Mouse (Mus musculus): ENCODE data around the gene Per1.

Per1 gene

DNA sequence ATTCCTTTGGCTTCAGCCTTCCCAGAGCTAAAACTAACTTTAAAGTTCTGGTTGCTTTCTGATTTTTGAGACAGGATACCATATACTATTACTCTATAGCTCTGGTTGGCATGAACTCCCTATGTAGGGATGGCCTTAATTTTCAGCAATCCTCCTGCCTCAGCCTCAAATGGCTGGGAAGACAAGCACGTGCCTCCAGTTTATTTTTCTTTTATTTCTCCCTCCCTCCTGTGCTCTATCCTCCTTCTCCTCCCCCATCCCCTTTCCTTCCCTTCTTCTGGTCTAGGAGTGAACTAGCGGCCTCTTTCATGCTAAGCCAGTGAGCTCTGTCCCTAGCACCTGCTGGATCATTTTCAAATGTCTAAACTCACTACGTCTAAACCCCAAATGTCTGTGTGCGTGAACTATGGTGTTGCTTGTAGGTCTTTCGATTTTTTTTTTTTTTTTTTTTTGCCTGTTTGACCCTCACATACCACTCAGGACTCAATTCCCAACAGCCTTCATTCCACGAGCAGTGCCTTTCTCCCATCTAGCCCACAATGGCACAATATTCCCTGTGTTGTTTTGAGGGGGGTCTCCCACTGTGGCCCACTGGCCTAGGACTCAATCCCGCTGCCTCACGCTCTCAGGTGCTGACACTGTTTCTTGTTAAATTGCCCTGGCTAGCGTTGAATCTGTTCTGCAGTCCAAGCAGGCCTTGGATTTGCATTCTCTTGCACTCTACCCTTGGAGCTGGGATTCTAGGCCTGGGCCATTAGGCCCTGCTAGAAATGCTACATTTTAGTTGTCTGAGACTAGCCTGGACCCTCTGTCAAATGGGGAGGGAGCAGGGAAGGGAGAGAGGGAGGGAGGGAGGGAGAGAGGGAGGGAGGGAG is 30.5 kb upstream of the Per1 start:
- no peak for DNase-seq (ENCODE audit: low spot score)

- no peak for DNase-seq (ENCODE audit: low spot score)
Measured at GRCm38 (mm10) chr11:69065394-69065925, 29.6 kb upstream of the Per1 start.

GRCm38 (mm10) chr11:69066163-69066861 is 28.7 kb upstream of the Per1 start:
- no peak for DNase-seq (ENCODE audit: low spot score)

DNA sequence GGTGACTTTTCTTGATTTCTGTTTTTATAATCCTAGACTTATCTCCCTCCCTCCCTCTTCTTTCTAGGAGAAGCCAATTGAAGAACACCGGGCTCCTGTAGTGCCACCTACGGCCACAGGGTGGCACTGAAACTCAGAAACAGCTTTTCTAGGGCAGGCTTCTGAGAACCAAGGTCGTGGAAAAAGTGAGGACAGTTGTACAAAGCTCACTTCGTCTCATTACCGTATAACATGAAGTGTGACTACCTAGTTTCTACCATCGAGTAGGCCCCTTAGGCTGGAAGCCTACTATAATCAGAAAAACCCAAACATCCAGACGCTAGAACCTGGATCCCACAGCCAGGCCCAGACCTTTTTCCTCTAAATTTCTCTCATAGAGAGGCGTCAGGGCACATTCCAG is 28.1 kb upstream of the Per1 start:
- peak; percentile 92 for DNase-seq (ENCODE audit: low spot score)

- DNase-seq (ENCODE audit: low spot score) = peak; percentile 39
Measured at GRCm38 (mm10) chr11:69067601-69068000, 27.4 kb upstream of the Per1 start.

DNA sequence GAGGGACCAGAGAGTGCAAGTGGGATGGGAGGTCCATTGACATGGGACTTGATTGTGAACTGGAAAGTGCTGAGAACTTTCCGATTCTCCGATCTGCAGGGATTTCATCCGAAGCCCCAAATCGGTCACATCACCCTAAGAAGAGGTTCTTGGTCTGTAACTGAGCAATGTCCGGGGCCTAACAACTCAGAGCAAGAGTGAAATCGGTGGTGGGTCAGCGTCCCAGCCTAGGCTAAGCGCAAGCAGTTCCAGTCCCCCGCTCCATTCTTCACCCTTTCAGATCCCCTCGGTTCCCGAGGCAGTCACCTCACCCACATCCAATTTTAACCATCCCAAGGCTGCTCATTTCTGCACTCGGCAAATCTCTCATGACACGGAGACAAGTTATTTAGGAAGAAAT is 24.9 kb upstream of the Per1 start:
- DNase-seq (ENCODE audit: low spot score) = no peak

- peak; percentile 90 for DNase-seq (ENCODE audit: low spot score)
Measured at GRCm38 (mm10) chr11:69070590-69071222, 24.3 kb upstream of the Per1 start, which contains the start of gene Tmem107. TSS of gene Tmem107 (plus strand) at chr11:69070806.

DNA sequence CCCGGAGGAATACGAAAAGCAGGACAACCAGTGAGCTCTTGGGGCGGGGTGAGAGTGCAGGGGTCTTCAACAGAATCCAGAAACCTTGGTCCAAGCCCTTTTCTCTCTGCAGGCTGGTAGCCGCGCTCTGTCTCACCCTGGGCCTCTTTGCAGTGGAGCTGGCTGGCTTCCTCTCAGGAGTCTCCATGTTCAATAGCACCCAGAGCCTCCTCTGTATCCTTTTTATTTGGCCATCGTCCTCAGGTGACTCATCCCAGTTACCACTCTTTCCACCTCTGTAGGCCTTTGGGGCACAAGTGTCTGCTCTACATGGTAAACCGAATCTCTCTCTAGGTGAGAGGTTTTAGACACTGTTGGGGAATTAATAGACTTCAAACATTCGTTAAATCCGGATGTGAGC is 23.8 kb upstream of the Per1 start:
- DNase-seq (ENCODE audit: low spot score) = no peak

DNA sequence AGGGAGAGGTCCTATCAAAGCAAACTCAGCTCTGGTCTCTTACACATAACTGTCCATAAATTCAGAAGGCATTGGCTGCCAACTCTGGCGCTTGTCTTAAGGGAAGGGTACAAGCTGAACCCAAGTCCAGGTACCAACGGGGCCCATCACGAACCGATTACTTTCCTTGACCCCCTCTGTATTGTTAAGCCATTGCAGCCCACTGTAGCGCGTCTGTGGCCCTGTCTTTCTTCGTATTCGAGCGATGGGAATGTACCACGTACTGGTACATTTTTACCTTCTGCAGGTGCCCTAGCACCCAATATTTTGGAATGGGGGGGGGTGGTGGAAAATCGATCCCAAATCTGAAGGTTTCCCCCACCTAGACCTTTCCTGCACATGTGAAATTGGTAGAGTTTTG is 22.8 kb upstream of the Per1 start:
- DNase-seq (ENCODE audit: low spot score) = no peak

DNA sequence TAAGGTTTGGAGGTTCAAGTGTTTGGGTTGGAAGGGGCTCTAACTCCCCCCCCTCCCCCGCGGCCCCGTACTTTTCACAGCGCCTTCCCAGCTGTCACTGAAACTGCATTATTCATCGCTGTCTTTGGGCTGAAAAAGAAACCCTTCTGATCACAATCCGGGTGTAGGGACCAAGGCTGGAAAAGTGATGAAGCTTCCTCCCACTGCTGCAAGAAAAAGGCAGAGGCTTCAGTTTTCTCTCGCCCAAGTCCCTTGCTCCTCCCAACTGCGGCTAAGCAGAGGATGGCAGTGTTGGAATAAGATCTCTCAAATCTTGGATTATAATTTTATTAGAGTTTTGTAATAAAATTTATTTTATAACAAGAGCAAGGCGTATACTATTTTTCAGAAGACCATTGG is 22.4 kb upstream of the Per1 start:
- DNase-seq (ENCODE audit: low spot score) = no peak

DNA sequence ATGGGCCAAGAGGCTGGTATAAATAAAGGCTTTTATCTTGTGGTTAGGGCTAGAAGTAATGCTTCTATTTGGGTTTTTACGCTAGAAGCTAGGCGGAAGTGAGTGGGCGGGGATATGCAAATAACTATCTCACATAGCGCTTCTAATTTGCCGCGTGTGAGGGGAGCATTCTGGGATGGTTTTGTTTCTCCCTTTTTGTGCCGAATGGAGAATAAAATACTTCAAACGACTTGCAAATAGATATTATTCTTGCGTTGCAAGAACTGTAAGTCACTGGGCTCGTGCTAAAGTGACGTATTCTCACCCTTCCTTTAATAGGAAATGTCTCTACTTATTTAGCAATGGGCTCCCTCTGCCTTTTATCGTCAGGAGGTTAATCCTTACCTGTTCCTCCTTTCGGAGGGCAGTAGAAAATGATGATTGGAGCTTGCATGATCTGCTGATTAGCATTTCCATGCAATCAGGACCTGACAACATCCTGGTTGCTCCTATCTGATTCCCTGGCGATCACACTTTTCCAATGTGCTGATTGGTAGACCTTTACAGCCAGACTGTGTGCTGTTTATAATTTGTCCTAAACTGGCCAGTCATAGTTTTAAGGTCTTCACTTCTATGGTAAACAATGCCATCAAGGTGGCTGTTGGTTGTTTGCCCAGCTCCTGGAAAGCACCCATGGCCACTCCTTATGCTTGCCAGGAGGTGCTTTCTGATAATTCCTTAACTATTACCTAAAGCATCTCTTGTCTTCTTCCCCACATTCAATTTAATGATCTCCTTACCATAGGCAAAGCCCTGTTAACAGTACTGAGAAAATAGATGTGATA is 21.7 kb upstream of the Per1 start:
- peak; percentile 97 for DNase-seq (ENCODE audit: low spot score)

GRCm38 (mm10) chr11:69073951-69074775 is 20.9 kb upstream of the Per1 start:
- DNase-seq (ENCODE audit: low spot score) = peak; percentile 64

- DNase-seq (ENCODE audit: low spot score) = no peak
Measured at GRCm38 (mm10) chr11:69074776-69075069, 20.3 kb upstream of the Per1 start.

DNA sequence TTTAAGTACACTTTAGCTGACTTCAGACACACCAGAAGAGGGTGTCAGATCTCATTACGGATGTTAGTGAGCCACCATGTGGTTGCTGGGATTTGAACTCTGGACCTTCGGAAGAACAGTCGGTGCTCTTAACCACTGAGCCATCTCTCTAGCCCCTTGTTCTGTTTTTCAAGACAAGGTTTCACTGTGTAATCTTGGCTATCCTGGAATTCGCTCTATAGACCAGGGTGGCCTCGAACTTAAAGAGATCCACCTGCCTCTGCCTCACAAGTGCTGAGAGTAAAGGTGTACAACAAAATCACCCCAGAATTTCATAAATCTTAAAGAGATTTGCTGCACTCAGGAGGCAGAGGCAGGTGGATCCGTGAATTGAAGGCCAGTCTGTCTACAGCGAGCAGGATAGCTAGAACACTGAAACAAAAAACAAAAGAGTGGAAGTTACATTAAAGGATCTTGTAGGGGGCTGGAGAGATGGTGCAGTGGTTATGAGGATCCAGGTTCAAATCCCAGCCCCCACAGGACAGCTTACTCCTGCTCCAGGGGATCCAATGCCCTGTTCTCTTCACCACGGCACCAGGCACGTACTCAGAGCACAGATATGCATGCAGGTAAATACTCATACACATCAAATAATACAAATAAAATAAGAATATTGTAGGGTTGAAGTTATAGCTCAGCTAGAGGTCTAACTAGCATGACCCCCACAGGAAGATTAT is 19.1 kb upstream of the Per1 start:
- no peak for DNase-seq (ENCODE audit: low spot score)

DNA sequence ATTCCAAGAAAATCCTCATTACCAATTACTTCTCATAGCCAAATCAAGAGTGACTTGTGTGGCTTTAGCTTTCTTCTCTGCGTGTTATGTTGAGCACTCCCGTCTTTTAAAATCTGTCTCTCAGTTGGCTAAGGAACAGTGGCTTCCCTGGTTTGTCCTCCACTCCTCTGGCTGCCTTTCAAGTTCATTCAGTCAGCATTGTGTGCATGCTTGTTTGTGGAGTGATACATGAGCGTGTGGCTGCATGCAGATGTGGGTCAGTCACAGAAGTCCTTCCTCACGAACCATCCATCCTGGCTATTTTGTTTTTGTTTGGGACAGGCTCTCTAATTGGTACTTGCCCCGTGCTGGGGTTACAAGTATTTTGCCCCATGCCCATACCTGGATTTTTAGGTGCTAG is 18.4 kb upstream of the Per1 start:
- no peak for DNase-seq (ENCODE audit: low spot score)

DNA sequence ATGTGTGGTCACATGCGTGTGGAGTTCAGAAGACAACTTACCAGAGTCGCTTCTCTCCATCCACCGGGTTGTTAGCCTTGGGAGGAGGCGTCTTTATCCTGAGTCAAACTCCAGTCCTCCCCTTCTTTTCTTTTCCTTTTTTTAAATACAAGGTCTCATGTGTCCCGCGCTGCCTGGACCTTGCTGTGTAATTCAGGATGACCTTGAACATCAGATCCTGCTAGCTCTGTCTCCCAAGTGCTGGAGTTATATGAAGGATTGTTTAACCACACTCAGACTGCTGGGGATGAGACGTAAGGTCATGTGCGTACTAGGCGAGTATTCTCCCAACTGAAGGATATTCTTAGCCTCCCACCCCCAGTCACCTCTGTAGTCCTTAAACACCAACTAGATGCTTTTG is 17.7 kb upstream of the Per1 start:
- DNase-seq (ENCODE audit: low spot score) = no peak

DNA sequence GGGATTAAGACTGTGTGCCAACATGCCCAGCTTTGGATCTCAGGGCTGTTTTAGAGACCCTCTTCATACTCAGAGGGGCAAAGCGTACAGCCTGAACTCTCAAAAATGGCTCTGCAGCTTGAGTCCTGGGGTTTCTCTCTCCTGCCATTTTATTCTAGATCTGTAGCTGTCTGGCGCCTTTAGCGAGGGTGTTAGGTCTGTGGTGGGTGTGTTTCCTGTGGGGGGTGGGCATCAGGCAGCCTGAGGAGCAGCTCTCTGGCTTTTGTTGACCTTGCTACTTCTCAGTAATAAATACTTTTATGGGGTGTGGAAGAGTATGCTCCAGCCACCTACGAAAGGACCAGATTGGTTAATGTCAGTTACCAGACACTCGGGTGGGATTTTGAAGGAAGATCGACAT is 17.0 kb upstream of the Per1 start:
- DNase-seq (ENCODE audit: low spot score) = no peak

GRCm38 (mm10) chr11:69078805-69079438 is 16.1 kb upstream of the Per1 start:
- DNase-seq (ENCODE audit: low spot score) = no peak

DNA sequence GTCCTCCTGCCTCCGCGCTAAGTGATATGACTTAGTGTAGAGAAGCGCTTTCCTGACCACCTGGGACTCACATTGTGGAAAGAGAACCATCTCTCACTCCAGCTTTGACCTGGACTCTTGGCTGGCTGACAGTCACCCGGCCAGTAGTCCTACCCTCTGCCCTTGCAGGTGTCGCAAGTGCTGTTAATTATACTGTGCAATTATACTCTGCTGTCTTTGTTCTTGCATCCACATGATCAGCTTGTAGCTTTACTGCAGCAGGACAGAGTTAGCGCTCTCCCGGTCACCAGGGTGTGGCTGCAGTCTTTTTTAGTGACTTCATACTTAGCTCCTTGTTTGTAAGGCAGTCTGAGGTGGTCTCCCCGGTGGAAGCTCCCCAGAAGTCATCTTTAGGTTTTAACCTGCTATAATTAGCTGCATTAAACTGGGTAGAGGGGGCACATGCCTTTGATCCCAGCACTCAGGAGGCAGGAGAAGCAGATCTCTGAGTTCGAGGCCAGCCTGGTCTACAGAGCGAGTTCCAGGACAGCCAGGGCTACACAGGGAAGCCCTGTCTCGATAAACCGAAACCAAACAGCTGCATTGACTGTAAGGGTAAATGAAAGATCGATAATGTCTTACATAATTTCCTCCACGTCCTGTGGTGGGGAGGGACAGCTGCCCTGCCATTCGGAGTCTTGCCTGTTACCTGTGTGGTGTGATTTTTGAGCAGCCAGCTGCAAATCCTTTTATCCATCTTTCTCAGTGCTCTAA is 14.7 kb upstream of the Per1 start:
- DNase-seq (ENCODE audit: low spot score) = no peak

Measured in adipocyte (in vitro differentiated cells).